17 mouse cellular contexts compared by ENCODE assay signal in genomic region chr6:21325251-21325650, GRCm38 (mm10).
DNase-seq lines count a peak whose midpoint lies in the region; ATAC-seq and TF ChIP-seq lines count a peak whose summit lies in the region.
"Had no signal": no experiment of that assay in that cellular context is flagged by ENCODE, and none has a peak within 500 bp of the region (broad histone marks: within the 10 kb centered on the region; RNA-seq: fewer than 3 reads in every experiment).

No protein-coding gene starts in this region.

- no peak overlapping the region for H3K9ac ChIP-seq in hindbrain, embryonic 11.5 days (ENCODE audit: low read depth, low read length)
- H3K9ac ChIP-seq in midbrain, embryonic 14.5 days (replicated peaks; ENCODE audit: low read length), result no peak overlapping the region
- no peak overlapping the region for H3K9ac ChIP-seq in stomach, postnatal 0 days (ENCODE audit: low read length)
- H3K9ac ChIP-seq: embryonic facial prominence, embryonic 15.5 days had no signal

- WGBS in hindbrain, embryonic 11.5 days, result 14% methylated on average over 1 of the region's 1 CpGs
- WGBS in midbrain, embryonic 14.5 days, result 3% methylated on average over 1 of the region's 1 CpGs
- WGBS in stomach, postnatal 0 days, result 33% methylated on average over 1 of the region's 1 CpGs

- no peaks in the 10 kb centered on the region for H3K27me3 ChIP-seq in hindbrain, embryonic 11.5 days (ENCODE audit: control insufficient read depth, insufficient read depth, low read length)
- no peaks in the 10 kb centered on the region for H3K27me3 ChIP-seq in midbrain, embryonic 14.5 days (ENCODE audit: control insufficient read depth, insufficient read depth, low read length)
- no peaks in the 10 kb centered on the region for H3K27me3 ChIP-seq in stomach, postnatal 0 days (ENCODE audit: control insufficient read depth, insufficient read depth, low read length)
- H3K27me3 ChIP-seq: CH12.LX; embryonic facial prominence, embryonic 15.5 days had no signal

- peak; percentile 66 for DNase-seq in ZHBTc4 (ENCODE audit: low read depth, low spot score)
- DNase-seq in embryo, embryonic 11 days, result peak; percentile 45
- DNase-seq in hindbrain, embryonic 11.5 days (ENCODE audit: low spot score), result peak; percentile 22
- DNase-seq in midbrain, embryonic 14.5 days, result peak; percentile 61
- no peak for DNase-seq in stomach, postnatal 0 days (ENCODE audit: low spot score)
- no peak for DNase-seq in MN1 (ENCODE audit: low spot score)
- DNase-seq in layer of hippocampus, adult 11-12 months (ENCODE audit: low spot score), result no peak
- no peak for DNase-seq in spleen, adult 18-20 months
- DNase-seq: adrenal gland, postnatal 36 days; cerebellum, adult 8-10 months; heart, adult 18-20 months; heart, postnatal 10 days; liver had no signal

- no peaks in the 10 kb centered on the region for H3K4me1 ChIP-seq in hindbrain, embryonic 11.5 days (replicated peaks; ENCODE audit: control insufficient read depth, insufficient read depth, low read length)
- no peaks in the 10 kb centered on the region; the same call in 1 of the 2 replicates for H3K4me1 ChIP-seq in midbrain, embryonic 14.5 days (ENCODE audit: control insufficient read depth, insufficient read depth, low read length)
- H3K4me1 ChIP-seq in stomach, postnatal 0 days (replicated peaks; ENCODE audit: control insufficient read depth, insufficient read depth), result no peaks in the 10 kb centered on the region
- H3K4me1 ChIP-seq: embryonic facial prominence, embryonic 15.5 days had no signal

- no peak overlapping the region for H3K4me2 ChIP-seq in hindbrain, embryonic 11.5 days (replicated peaks; ENCODE audit: low read depth, low read length)
- H3K4me2 ChIP-seq in midbrain, embryonic 14.5 days (ENCODE audit: low read length), result no peak overlapping the region
- H3K4me2 ChIP-seq in stomach, postnatal 0 days (replicated peaks; ENCODE audit: low read depth), result no peak overlapping the region
- H3K4me2 ChIP-seq: embryonic facial prominence, embryonic 15.5 days had no signal

- no peak for TF ChIP-seq CTCF in stomach, postnatal 0 days (IDR thresholded peaks at IDR 0.05; ENCODE audit: low read depth)

- ATAC-seq in hindbrain, embryonic 11.5 days (ENCODE audit: low FRiP score), result peak; percentile 81
- peak; percentile 78; the same call in 1 of the 2 replicates for ATAC-seq in midbrain, embryonic 14.5 days (ENCODE audit: low FRiP score, low TSS enrichment)
- ATAC-seq in stomach, postnatal 0 days (ENCODE audit: low FRiP score, low TSS enrichment), result no peak
- ATAC-seq: intestine, postnatal 0 days had no signal

- H3K9me3 ChIP-seq in hindbrain, embryonic 11.5 days (ENCODE audit: control insufficient read depth, low read length), result no peaks in the 10 kb centered on the region
- H3K9me3 ChIP-seq in midbrain, embryonic 14.5 days (ENCODE audit: control insufficient read depth, low read length), result no peaks in the 10 kb centered on the region
- H3K9me3 ChIP-seq in stomach, postnatal 0 days (ENCODE audit: control insufficient read depth, low read length), result no peaks in the 10 kb centered on the region
- H3K9me3 ChIP-seq: embryonic facial prominence, embryonic 15.5 days had no signal

- H3K36me3 ChIP-seq in hindbrain, embryonic 11.5 days (ENCODE audit: control insufficient read depth, insufficient read depth, low read length), result no peaks in the 10 kb centered on the region
- no peaks in the 10 kb centered on the region for H3K36me3 ChIP-seq in midbrain, embryonic 14.5 days (ENCODE audit: control insufficient read depth, insufficient read depth, low read length)
- no peaks in the 10 kb centered on the region for H3K36me3 ChIP-seq in stomach, postnatal 0 days (ENCODE audit: control insufficient read depth, insufficient read depth, low read length)
- H3K36me3 ChIP-seq: embryonic facial prominence, embryonic 15.5 days had no signal

- H3K27ac ChIP-seq in hindbrain, embryonic 11.5 days (ENCODE audit: low read depth, low read length), result no peak overlapping the region
- H3K27ac ChIP-seq in midbrain, embryonic 14.5 days (replicated peaks; ENCODE audit: low read depth, low read length), result no peak overlapping the region
- no peak overlapping the region for H3K27ac ChIP-seq in stomach, postnatal 0 days (replicated peaks)
- H3K27ac ChIP-seq: embryonic facial prominence, embryonic 15.5 days; layer of hippocampus, adult 2 months had no signal

- no peak overlapping the region for H3K4me3 ChIP-seq in hindbrain, embryonic 11.5 days (ENCODE audit: low read depth, low read length)
- H3K4me3 ChIP-seq in midbrain, embryonic 14.5 days (replicated peaks; ENCODE audit: low read depth, low read length), result no peak overlapping the region
- H3K4me3 ChIP-seq in stomach, postnatal 0 days (ENCODE audit: low read depth, low read length), result no peak overlapping the region
- H3K4me3 ChIP-seq: embryonic facial prominence, embryonic 15.5 days; layer of hippocampus, adult 2 months had no signal

- no peak for TF ChIP-seq EP300 in stomach, postnatal 0 days (optimal IDR thresholded peaks at IDR 0.05)

Comparison
In these comparisons a context has a peak if more than half of its experiments do, and no peak if none do; other contexts are left out.
1. DNase-seq: peak in ZHBTc4 (single experiment), embryo, embryonic 11 days (single experiment), hindbrain, embryonic 11.5 days (single experiment) and midbrain, embryonic 14.5 days (single experiment); none in stomach, postnatal 0 days (single experiment), MN1 (single experiment), layer of hippocampus, adult 11-12 months (single experiment) and spleen, adult 18-20 months (0 of 2).